ENCODE assay signal across 8 mouse cellular contexts in the genomic region with DNA sequence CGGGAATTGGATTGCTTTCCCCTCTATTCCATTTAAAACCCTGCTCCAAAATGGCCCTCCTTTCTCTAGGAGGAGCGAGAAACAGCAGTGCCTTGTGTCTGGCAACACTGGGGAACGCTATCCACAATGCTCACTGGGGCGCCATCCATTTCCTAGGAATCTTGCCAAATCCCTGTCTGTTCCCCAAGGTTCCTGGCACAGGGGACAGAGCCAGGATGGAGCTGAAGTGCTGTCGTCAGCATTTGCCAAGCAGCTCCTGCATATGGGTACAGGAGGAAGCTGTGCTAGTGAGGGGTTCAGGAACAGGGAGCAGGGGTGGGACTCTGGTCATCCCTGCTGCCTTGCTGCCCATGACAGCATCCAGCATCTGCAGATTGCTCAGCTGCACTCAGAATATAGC.
DNase-seq lines count a peak whose midpoint lies in the region; ATAC-seq lines count a peak whose summit lies in the region.

No protein-coding gene starts in this region.

- intact Hi-C loops in heart, postnatal 36 days (cut with DNase I), result loop anchor here (5.0 kb wide), 1 partner anchor 187 kb away; no protein-coding TSS in a partner anchor
- intact Hi-C loops in left cerebral cortex, postnatal 4 days (cut with DNase I), result loop anchor here (5.0 kb wide), 1 partner anchor 218 kb away; a partner anchor contains a TSS

- ATAC-seq in megakaryocyte, adult 5-6 weeks (ENCODE audit: poor library complexity, severe bottlenecking), result no peak

- DNase-seq in kidney, postnatal 4 days, result peak; percentile 19 to 38
- no peak for DNase-seq in kidney, adult 18-20 months
- DNase-seq in cerebellum, postnatal 14 days, result peak; percentile 91 to 95
- peak; percentile 20 to 24 for DNase-seq in heart, postnatal 36 days
- peak; percentile 90 for DNase-seq in left cerebral cortex, postnatal 4 days
- DNase-seq in right cerebral cortex, adult 2 months (ENCODE audit: low spot score in 2 of 2), result peak; percentile 57 to 61
- DNase-seq in T-cell, adult 2 months (ENCODE audit: low spot score), result no peak

Comparison
In these comparisons a context has a peak if more than half of its experiments do, and no peak if none do; other contexts are left out.
1. DNase-seq: peak in kidney, postnatal 4 days (2 of 2), cerebellum, postnatal 14 days (2 of 2), heart, postnatal 36 days (2 of 2), left cerebral cortex, postnatal 4 days (single experiment) and right cerebral cortex, adult 2 months (2 of 2); none in kidney, adult 18-20 months (single experiment) and T-cell, adult 2 months (single experiment).